Mouse (Mus musculus) frontal cortex, postnatal 25 days (tissue): ENCODE data around the gene Mon1a.

Experiments
- DNase-seq, 2 experiments: peaks; one replicate each; pipeline ENCODE4 v3.0.0; 2022; ENCODE audit warnings: low spot score in 2 of 2

The Mon1a gene

DNA sequence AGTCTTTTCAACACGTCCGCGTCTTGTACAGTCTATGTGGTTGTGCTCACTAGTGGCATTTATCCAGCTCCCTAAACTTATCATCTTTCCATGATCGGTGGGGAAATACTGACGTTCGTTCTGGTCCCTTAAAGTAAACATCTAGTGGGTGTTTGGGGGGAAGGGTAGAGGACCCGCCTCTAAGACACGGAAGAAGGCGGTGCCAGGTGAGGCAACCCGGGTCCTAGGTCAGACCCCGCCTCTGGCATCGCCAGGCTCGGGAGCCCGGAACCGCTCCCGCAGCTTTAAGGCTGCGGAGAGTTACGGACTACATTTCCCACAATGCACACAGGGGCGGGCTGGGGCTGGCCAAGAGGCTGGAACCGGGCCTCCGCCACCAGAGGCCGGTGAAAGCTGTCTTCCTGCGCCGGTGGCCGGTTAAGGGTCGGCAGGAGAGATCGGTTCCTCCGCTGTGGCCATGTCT lies at the start of gene Mon1a:
Gene Mon1a (plus strand): TSS at position 348 of the 463 bp plus-strand sequence.
- peak; percentile 61 to 77 for DNase-seq

- no peak for DNase-seq
Observed at GRCm38 (mm10) chr9:107838869-107839268, 49.1 kb upstream of the Mon1a start.

DNA sequence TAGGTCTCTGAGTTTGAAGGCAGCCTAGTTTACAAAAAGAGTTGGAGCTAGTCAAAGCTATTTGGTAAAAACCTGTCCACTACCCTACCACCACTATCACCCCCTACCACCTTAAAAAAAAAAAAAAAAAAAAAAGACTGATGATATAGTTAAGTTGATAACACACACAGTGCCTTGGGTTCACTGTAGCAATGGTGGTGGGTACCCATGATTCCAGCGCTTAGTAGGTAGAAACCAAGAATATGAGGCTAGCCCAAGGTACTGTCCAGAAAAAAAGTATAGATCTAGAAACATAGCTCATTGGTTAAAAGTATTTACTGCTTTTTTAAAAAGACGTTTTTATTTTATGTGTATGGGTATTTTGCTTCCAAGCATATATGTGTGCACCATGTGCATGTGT lies 45.2 kb upstream of the Mon1a start:
- DNase-seq, result no peak

DNA sequence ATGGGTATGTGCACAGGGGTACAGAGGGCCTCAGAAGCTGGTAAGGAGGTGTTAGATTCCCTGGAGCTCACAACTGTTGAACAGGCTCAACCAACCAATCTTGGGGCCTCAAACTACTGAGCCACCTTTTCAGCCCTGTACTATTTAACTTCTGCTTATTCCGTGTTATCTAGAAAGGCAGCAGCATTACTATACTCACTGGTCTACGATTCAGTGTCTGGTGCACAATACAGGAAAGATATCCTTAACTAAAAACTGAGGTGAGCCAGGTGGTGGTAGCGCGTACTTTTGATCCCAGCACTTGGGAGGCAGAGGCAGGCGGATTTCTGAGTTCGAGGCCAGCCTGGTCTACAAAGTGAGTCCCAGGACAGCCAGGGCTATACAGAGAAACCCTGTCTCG lies 39.0 kb upstream of the Mon1a start:
- DNase-seq, result no peak

GRCm38 (mm10) chr9:107858343-107858742 lies 29.6 kb upstream of the Mon1a start:
- no peak for DNase-seq

DNA sequence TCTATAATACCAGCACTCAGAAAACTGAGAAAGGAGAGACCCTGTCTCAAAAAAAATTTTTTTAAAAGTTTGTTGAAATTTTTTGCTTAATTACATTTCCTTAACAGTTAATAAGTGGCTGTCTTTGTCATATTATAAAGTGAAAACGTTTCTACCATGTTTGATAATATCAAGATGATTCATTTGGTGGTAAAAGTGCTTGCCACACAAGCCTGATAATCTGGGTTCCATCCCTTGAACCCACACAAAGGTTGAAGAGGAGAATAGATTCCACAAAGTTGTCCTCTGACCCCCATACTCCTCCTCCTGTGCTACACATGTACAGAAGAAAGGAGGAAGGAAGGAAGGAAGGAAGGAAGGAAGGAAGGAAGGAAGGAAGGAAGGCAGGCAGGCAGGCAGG lies 23.5 kb upstream of the Mon1a start:
- no peak for DNase-seq

- no peak for DNase-seq
Observed at GRCm38 (mm10) chr9:107866081-107866480, 21.9 kb upstream of the Mon1a start.

GRCm38 (mm10) chr9:107872350-107873098 lies 15.4 kb upstream of the Mon1a start:
- peak; percentile 90 to 93 for DNase-seq

GRCm38 (mm10) chr9:107873137-107873536 lies 14.8 kb upstream of the Mon1a start, which contains the start of gene Rbm6:
Gene Rbm6 (minus strand): TSS chr9:107873237.
- DNase-seq, result no peak

DNA sequence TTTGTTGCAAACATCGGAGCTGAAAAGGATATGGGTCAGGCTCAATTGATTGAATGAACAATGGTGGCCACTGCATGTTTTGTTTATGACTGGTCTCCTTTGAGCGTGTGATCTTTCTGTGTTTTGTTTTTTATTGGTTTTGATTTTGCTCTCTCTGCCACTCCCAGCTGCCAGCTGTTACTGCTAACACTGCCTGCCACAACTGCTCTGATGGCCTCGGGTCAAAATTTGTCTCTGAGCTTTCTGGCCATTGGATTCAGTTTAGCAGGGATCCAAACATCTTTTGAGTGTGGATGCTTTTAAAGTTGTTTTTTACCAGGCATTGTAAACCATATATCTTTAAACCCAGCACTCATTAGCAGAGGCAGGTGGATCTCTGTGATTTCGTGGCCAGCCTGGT lies 7.5 kb upstream of the Mon1a start:
- DNase-seq, result no peak

DNA sequence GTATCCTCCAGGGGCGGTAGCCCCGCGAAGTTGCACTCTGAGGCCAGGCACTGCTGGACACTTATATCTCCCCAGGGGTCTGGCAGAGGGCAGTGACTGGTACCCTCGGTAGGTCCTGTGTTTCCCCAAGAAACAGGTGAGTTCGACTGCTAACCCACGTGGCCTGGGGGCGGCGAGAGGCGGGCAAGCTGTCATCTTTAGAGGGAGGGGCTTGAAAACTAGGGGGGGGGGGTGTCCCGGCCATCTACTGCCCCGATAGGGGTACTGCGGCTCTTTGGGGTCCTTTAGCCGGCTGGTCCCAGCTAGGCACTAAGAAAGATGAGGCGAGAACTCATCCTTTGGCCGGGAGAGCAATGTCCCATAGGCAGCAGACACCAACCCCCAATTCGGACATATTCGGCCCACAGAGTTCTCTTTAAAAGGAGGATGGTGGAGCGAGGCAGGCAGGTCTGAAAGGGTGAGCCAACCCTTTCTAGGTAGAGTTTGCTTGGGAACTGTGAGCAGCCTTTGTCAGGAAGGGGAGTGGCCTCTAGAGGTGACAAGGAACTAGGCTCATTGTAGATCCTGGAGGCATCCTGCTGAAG lies 408 bp downstream of the Mon1a start:
- no peak for DNase-seq

- DNase-seq, result no peak
Observed at GRCm38 (mm10) chr9:107890260-107890659, 2.3 kb downstream of the Mon1a start.

DNA sequence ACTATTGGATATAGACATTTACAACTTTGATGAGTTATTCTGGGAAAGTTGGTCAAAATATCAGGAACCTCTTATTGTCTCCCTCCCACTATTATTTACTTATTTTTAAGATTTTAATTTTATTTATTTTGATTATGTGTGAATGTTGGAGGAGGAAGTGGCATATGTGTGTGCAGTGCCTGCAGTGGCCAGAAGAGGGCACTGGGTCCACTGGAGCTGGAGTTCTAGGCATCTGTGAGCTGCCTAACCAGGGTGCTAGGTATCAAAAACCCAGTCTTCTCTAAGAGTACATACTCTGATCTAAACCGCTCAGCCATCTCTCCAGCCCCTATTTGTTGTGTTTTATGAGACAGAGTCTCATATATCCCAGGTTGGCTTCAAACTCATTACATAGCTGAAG lies 3.1 kb downstream of the Mon1a start:
- DNase-seq, result no peak

DNA sequence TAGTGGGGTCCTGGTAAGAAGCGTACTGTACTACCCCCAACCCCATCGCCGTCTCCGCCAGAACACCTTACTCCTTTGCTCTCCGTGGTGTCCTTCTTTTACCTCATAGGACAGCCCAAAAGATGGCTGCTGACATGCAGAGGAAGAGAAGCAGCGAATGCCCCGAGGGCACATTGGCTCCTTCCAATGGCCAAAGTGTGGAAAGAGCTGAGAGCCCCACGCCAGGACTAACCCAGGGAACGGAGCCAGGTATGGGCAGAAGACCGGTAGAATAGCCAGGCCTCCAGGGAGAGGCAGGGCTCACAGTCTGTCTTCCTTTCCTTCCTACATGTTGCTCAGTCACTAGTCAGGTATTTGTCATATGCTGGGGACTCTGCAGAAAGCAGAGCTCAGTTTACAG lies 10.6 kb downstream of the Mon1a start:
- no peak for DNase-seq

DNA sequence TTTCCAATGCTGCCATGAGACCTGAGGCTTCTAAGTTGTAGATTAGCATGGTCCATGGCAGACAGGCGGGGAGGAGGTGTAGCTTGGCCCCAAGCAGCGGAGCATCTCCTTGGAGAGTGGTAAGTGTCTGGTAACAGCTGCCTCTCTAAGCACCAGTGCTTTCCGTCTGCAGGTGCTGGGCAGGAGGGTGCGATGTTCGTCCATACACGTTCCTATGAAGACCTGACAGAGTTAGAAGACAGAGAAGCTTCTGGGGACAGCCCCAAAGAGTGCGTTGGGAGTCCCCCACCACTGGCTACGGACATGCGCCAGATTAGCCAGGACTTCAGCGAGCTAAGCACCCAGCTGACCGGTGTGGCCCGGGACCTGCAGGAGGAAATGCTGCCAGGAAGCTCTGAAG lies 11.9 kb downstream of the Mon1a start:
- no peak for DNase-seq

DNA sequence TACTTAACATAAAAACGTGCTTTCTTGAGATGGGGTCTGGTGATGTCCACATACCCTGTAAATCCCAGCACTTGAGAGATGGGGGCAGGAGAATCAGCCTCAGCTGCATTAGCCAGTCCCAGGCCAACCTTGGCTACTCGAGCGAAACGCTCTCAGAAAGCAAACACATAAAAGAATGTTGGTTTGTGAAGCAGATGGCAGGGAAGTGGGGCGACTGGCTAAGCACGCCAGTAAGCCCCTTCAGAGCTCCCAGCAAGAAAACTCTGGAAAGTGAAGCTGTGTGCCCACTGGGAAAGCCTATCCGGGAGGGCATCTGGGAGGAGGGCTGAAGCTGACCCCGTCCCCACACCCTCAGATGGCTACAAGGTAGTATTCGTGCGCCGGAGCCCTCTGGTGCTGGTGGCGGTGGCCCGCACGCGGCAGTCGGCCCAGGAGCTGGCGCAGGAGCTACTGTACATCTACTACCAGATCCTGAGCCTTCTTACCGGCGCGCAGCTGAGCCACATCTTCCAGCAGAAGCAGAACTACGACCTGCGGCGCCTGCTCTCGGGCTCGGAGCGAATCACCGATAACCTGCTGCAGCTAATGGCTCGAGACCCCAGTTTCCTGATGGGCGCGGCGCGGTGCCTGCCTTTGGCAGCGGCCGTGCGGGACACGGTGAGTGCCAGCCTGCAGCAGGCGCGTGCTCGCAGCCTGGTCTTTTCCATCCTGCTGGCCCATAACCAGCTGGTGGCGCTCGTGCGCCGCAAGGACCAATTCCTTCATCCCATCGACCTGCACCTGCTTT lies 13.1 kb downstream of the Mon1a start:
- peak; percentile 73 to 75 for DNase-seq

GRCm38 (mm10) chr9:107901627-107901914 lies 13.6 kb downstream of the Mon1a start:
- no peak for DNase-seq

GRCm38 (mm10) chr9:107904726-107905125 lies 16.8 kb downstream of the Mon1a start:
- DNase-seq, result peak; percentile 83 to 86

GRCm38 (mm10) chr9:107906252-107906966 lies 18.5 kb downstream of the Mon1a start, which contains the start of gene Mst1r:
Gene Mst1r (plus strand): TSS chr9:107906873.
- no peak for DNase-seq

GRCm38 (mm10) chr9:107906967-107907800 lies 19.2 kb downstream of the Mon1a start:
- no peak for DNase-seq

GRCm38 (mm10) chr9:107907801-107908120 lies 19.8 kb downstream of the Mon1a start:
- DNase-seq, result no peak
